Comparison of ENCODE assay signal across 9 mouse cellular contexts in genomic region chr2:49748628-49749342, GRCm38 (mm10). TPM values are rescaled to one million over a fixed set of nuclear protein-coding genes. Genes with fewer than 3 reads are reported as not detected.
DNase-seq lines count a peak whose midpoint lies in the region; ATAC-seq and TF ChIP-seq lines count a peak whose summit lies in the region.
"Had no signal": no experiment of that assay in that cellular context is flagged by ENCODE, and none has a peak within 500 bp of the region (broad histone marks: within the 10 kb centered on the region; RNA-seq: fewer than 3 reads in every experiment).

No protein-coding gene starts in this region.

- peaks cover 2% of the 10 kb centered on the region; the same call in 1 of the 2 replicates for H3K27me3 ChIP-seq in G1E (ENCODE audit: insufficient read depth, low read length)
- H3K27me3 ChIP-seq in embryonic facial prominence, embryonic 10.5 days (replicated peaks; ENCODE audit: low read depth, poor library complexity, severe bottlenecking) = no peaks in the 10 kb centered on the region
- H3K27me3 ChIP-seq: liver, embryonic 13.5 days had no signal

- no peaks in the 10 kb centered on the region for H3K4me1 ChIP-seq in G1E (ENCODE audit: insufficient read depth, low read depth, low read length)
- peaks cover 16% of the 10 kb centered on the region for H3K4me1 ChIP-seq in embryonic facial prominence, embryonic 10.5 days
- H3K4me1 ChIP-seq: liver, embryonic 13.5 days had no signal

- H3K36me3 ChIP-seq in G1E (replicated peaks) = no peaks in the 10 kb centered on the region
- peaks cover 99% of the 10 kb centered on the region for H3K36me3 ChIP-seq in embryonic facial prominence, embryonic 10.5 days (replicated peaks)
- H3K36me3 ChIP-seq: liver, embryonic 13.5 days had no signal

- H3K9me3 ChIP-seq in G1E (replicated peaks) = no peaks in the 10 kb centered on the region
- H3K9me3 ChIP-seq in embryonic facial prominence, embryonic 10.5 days = no peaks in the 10 kb centered on the region
- H3K9me3 ChIP-seq: liver, embryonic 13.5 days had no signal

- 87% methylated on average over 14 of the region's 14 CpGs for whole genome bisulfite sequencing in embryonic facial prominence, embryonic 10.5 days

- peak; percentile 82 for DNase-seq in adrenal gland, postnatal 14 days
- DNase-seq in adrenal gland, adult 18-20 months (ENCODE audit: low spot score in 2 of 2) = no peak
- DNase-seq in layer of hippocampus, adult 2 months (ENCODE audit: low spot score in 2 of 2) = peak in 1 of 2 experiments; percentile 68
- no peak for DNase-seq in layer of hippocampus, postnatal 36 days
- DNase-seq in G1E (ENCODE audit: low spot score) = no peak
- peak; percentile 55 for DNase-seq in embryonic facial prominence, embryonic 10.5 days (ENCODE audit: low spot score)
- DNase-seq in naive thymus-derived CD4-positive, alpha-beta T cell, adult 2 months (ENCODE audit: low read depth) = peak; percentile 68
- no peak for DNase-seq in adrenal gland, postnatal 25 days
- DNase-seq: liver, embryonic 13.5 days had no signal

- no peak overlapping the region for H3K4me3 ChIP-seq in layer of hippocampus, adult 2 months
- H3K4me3 ChIP-seq in G1E (ENCODE audit: low read depth, low read length) = no peak overlapping the region
- no peak overlapping the region for H3K4me3 ChIP-seq in embryonic facial prominence, embryonic 10.5 days
- H3K4me3 ChIP-seq: liver, embryonic 13.5 days had no signal

- peak overlapping the region; percentile 52 for H3K27ac ChIP-seq in layer of hippocampus, adult 2 months
- H3K27ac ChIP-seq in embryonic facial prominence, embryonic 10.5 days (replicated peaks) = no peak overlapping the region
- H3K27ac ChIP-seq: liver, embryonic 13.5 days had no signal

- TF ChIP-seq CTCF in layer of hippocampus, adult 2 months (conservative IDR thresholded peaks at IDR 0.05) = peak; percentile 82
- TF ChIP-seq CTCF in G1E (IDR thresholded peaks at IDR 0.05; ENCODE audit: low read depth, low read length) = peak; percentile 49

- no peak for ATAC-seq in G1E (ENCODE audit: extremely low read depth, insufficient number of reproducible peaks, low FRiP score, poor library complexity, severe bottlenecking)

RNA-seq across cellular contexts. Expression of gene Lypd6b, which starts 38.7 kb away (rescaled TPM):
- 0.15 TPM in 1 of 2 replicates, not detected in the other for total RNA-seq in adrenal gland, postnatal 14 days (2021)
- total RNA-seq in adrenal gland, adult 18-20 months (2021) = under 1 TPM; 0.50 to 0.54 TPM
- 1 to 10 TPM; 3.9 to 4.0 TPM for total RNA-seq in layer of hippocampus, adult 2 months (2021)
- 1 to 10 TPM; 2.9 to 3.6 TPM for total RNA-seq in layer of hippocampus, postnatal 36 days (2021)
- total RNA-seq in G1E (2014; fragmentation: Nextera tagmentation) (not detected in 2 replicates), G1E (2017) (0.16 TPM in 1 of 2 replicates, not detected in the other)
- polyA plus RNA-seq in G1E (2012) = not detected in 2 replicates
- polyA plus RNA-seq in embryonic facial prominence, embryonic 10.5 days (2016; fragmentation: Nextera tagmentation; extraction: Ambion mirVana) = 2.9 and 3.9 TPM in 2 replicates
- total RNA-seq in adrenal gland, postnatal 25 days (2021) = 1.2 and 1.9 TPM in 2 replicates
- polyA plus RNA-seq: liver, embryonic 13.5 days had no signal

Comparison
In these comparisons a context has a peak if more than half of its experiments do, and no peak if none do; other contexts are left out.
1. DNase-seq: peak in adrenal gland, postnatal 14 days (single experiment), embryonic facial prominence, embryonic 10.5 days (single experiment) and naive thymus-derived CD4-positive, alpha-beta T cell, adult 2 months (single experiment); none in adrenal gland, adult 18-20 months (0 of 2), layer of hippocampus, postnatal 36 days (0 of 2), G1E (single experiment) and adrenal gland, postnatal 25 days (single experiment).